In genomic region chr6:54891384-54891783, GRCm38 (mm10) we compare ENCODE assay signal across 14 mouse cellular contexts.
"Had no signal": no experiment of that assay in that cellular context is flagged by ENCODE, and none has a peak within 500 bp of the region (broad histone marks: within the 10 kb centered on the region; RNA-seq: fewer than 3 reads in every experiment).

No protein-coding gene starts in this region.

- DNase-seq: lung, adult 18-20 months; lung, embryonic 14.5 days; lung, postnatal 10 days; lung, postnatal 4 days; midbrain, embryonic 14.5 days; retina, postnatal 1 day; right cerebral cortex, adult 18-20 months; right cerebral cortex, postnatal 25 days; right cerebral cortex, postnatal 4 days; spleen, adult 18-20 months; thymus, adult 2 months; thymus, postnatal 25 days; thymus, postnatal 4 days had no signal

- ATAC-seq: midbrain, embryonic 16.5 days had no signal
